Mouse (Mus musculus) leukemia stem cell, adult 10-12 weeks (primary cell): ENCODE data around the gene Col4a4. TPM values are rescaled to one million over a fixed set of nuclear protein-coding genes. Genes with fewer than 3 reads are reported as not detected.

ENCODE experiments used
- polyA plus RNA-seq: library from polyadenylated mRNA; stranded (reverse); fragments of >175 nt; gene quantifications from 2 replicates; pipeline ENCODE4 v1.2.3, GENCODE M21; 2012; ENCODE audit warnings: low replicate concordance

Gene Col4a4
- polyA plus RNA-seq, result 0.02 TPM in 1 of 2 replicates, not detected in the other

GRCm38 (mm10) chr1:82586713-82587399, at the start of gene Col4a4, which contains the start of gene Col4a3:
Gene Col4a4 (minus strand): TSS chr1:82586849.
Gene Col4a3 (plus strand): TSS chr1:82586921.

Other genes with a start within 250 kb of the Col4a4 start
- gene Col4a3, start 72 bp upstream of the Col4a4 start, polyA plus RNA-seq, result not detected in 2 replicates
- 180 and 389 TPM in 2 replicates for gene Mff, start 138.0 kb upstream of the Col4a4 start, polyA plus RNA-seq
- 0.11 TPM in 1 of 2 replicates, not detected in the other for gene Tm4sf20, start 181.6 kb upstream of the Col4a4 start, polyA plus RNA-seq
- gene Gm47791, start 184.4 kb upstream of the Col4a4 start, polyA plus RNA-seq, result not detected in 2 replicates